Mouse (Mus musculus) liver, embryonic 15.5 days (tissue): ENCODE measurements at regions not wholly inside any gene's neighbourhood (a gene's known extent, or its start where the extent isn't known, plus 50 kb on each side); places are given as distances from the start of the nearest gene placed in this dataset.

Experiments
- ATAC-seq: fragments of 200-750 bp; cut with Nextera tagmentation; 2 replicates; pipeline ENCODE4 v1.8.0; 2017; ENCODE audit warnings: moderate number of reproducible peaks, mild to moderate bottlenecking, moderate library complexity; ENCODE audit not compliant: insufficient read depth
- H3K27ac ChIP-seq: fragments of 300-500 bp; sonication (generic); replicated peaks from 2 replicates; pipeline ENCODE4 v1.5.1; 2015; ENCODE audit warnings: mild to moderate bottlenecking, inconsistent platforms
- H3K27me3 ChIP-seq: fragments of 300-500 bp; sonication (generic); 2 replicates; pipeline ENCODE4 v1.6.1; 2015; ENCODE audit warnings: mild to moderate bottlenecking, inconsistent platforms
- H3K36me3 ChIP-seq: fragments of 300-500 bp; sonication (generic); replicated peaks from 2 replicates; pipeline ENCODE4 v1.6.1; 2015; ENCODE audit warnings: moderate library complexity, mild to moderate bottlenecking, inconsistent platforms
- H3K4me1 ChIP-seq: fragments of 300-500 bp; sonication (generic); replicated peaks from 2 replicates; pipeline ENCODE4 v1.6.1; 2015; ENCODE audit warnings: inconsistent platforms
- H3K4me2 ChIP-seq: fragments of 300-500 bp; sonication (generic); 2 replicates; pipeline ENCODE4 v1.6.1; 2015; ENCODE audit warnings: moderate library complexity, mild to moderate bottlenecking, inconsistent platforms
- H3K4me3 ChIP-seq: fragments of 300-500 bp; sonication (generic); replicated peaks from 2 replicates; pipeline ENCODE4 v1.5.1; 2015; ENCODE audit warnings: mild to moderate bottlenecking, inconsistent platforms
- H3K9ac ChIP-seq: fragments of 300-500 bp; sonication (generic); 2 replicates; pipeline ENCODE4 v1.6.1; 2015; ENCODE audit warnings: moderate library complexity, mild to moderate bottlenecking, inconsistent platforms
- H3K9me3 ChIP-seq: fragments of 300-500 bp; sonication (generic); replicated peaks from 2 replicates; pipeline ENCODE4 v1.6.1; 2016; ENCODE audit warnings: inconsistent platforms
- WGBS: fragments of 180-500 bp; shearing (Covaris S2); methylation state at CpG from one replicate; pipeline ENCODE4 v1.1.7; 2015; ENCODE audit warnings: mixed read lengths; ENCODE audit not compliant: insufficient replicate concordance; 5-methylcytosine and 5-hydroxymethylcytosine counted together

DNA sequence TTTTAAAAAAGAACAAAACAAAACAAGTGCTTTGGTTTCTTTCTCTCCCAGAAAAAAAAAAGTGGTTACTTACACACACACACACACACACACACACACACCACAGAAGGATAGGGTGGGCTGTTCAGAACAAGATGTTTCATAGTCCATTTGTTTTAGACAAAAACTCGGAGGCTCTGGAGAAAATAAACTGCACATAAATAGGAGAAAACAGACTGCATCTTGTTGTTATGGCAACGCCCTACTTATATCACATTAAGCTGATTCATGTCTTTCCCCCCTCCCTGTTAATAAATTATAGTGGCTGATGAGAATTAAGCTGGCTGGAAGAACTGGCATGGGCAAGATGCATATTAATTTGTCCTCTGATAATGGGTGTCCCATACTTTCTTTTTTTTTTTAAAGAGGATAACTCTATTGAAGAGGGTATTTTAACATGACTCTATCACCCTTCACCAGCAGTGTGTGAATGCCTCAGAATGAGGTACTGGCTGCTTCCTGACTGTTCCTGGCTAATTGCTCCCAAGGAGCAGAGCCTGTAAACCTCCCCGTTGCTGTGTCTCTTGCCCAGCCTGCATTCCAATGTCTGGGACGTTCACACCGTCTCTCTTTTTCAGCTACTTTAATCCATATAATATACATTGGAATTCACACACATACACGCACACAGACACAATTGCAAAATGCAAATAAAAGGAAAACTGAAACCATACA lies 165.6 kb upstream of the Foxn2 start:
- Histone ChIP-seq H3K9ac (no peak overlapping the region), H3K9me3 (no peaks in the 10 kb centered on the region), H3K4me1 (no peaks in the 10 kb centered on the region), H3K36me3 (no peaks in the 10 kb centered on the region), H3K4me3 (no peak overlapping the region), H3K4me2 (no peak overlapping the region), H3K27me3 (no peaks in the 10 kb centered on the region), H3K27ac (no peak overlapping the region)
- no peak for ATAC-seq
- WGBS, result 46% methylated on average over 6 of the region's 6 CpGs

GRCm38 (mm10) chr17:88279656-88280055 lies 160.9 kb upstream of the Foxn2 start:
- ATAC-seq, result no peak
- H3K27me3 ChIP-seq, result no peaks in the 10 kb centered on the region
- H3K4me2 ChIP-seq, result no peak overlapping the region
- no peaks in the 10 kb centered on the region for H3K36me3 ChIP-seq
- no peak overlapping the region for H3K9ac ChIP-seq
- H3K27ac ChIP-seq, result no peak overlapping the region
- 50% methylated on average over 5 of the region's 5 CpGs for WGBS
- H3K9me3 ChIP-seq, result no peaks in the 10 kb centered on the region
- H3K4me3 ChIP-seq, result no peak overlapping the region
- H3K4me1 ChIP-seq, result no peaks in the 10 kb centered on the region

DNA sequence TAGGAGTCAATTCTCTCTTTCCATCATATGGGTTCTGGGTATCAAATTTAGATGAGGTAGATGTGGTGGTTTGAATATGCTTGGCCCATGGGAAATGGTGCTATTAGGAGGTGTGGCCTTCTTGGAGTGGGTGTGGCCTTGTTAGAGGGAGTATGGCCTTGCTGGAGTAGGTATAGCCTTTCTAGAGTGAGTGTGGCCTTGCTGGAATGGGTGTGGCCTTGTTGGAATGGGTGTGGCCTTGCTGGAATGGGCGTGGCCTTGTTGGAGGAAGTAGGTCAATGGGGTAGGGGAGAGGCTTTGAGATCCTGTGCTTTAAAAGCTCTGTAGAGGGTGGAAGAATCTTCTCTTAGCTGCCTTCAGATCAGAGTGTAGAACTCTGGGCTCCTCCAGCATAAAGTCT lies 157.8 kb upstream of the Foxn2 start:
- no peak for ATAC-seq
- 32% methylated on average over 1 of the region's 1 CpGs for WGBS
- Histone ChIP-seq H3K4me1 (no peaks in the 10 kb centered on the region), H3K4me3 (no peak overlapping the region), H3K9me3 (no peaks in the 10 kb centered on the region), H3K36me3 (no peaks in the 10 kb centered on the region), H3K27ac (no peak overlapping the region), H3K9ac (no peak overlapping the region), H3K4me2 (no peak overlapping the region), H3K27me3 (no peaks in the 10 kb centered on the region)

GRCm38 (mm10) chr17:88284477-88284876 lies 156.0 kb upstream of the Foxn2 start:
- ATAC-seq, result no peak
- Histone ChIP-seq H3K4me1 (no peaks in the 10 kb centered on the region), H3K4me3 (no peak overlapping the region), H3K9ac (no peak overlapping the region), H3K9me3 (no peaks in the 10 kb centered on the region), H3K36me3 (no peaks in the 10 kb centered on the region), H3K4me2 (no peak overlapping the region), H3K27ac (no peak overlapping the region), H3K27me3 (no peaks in the 10 kb centered on the region)
- WGBS, result 49% methylated on average over 3 of the region's 3 CpGs

GRCm38 (mm10) chr17:88287861-88288260 lies 152.7 kb upstream of the Foxn2 start:
- 29% methylated on average over 1 of the region's 1 CpGs for WGBS
- no peaks in the 10 kb centered on the region for H3K27me3 ChIP-seq
- H3K9me3 ChIP-seq, result no peaks in the 10 kb centered on the region
- H3K27ac ChIP-seq, result no peak overlapping the region
- no peak for ATAC-seq
- no peak overlapping the region for H3K9ac ChIP-seq
- H3K36me3 ChIP-seq, result no peaks in the 10 kb centered on the region
- no peak overlapping the region for H3K4me3 ChIP-seq
- no peak overlapping the region for H3K4me2 ChIP-seq
- no peaks in the 10 kb centered on the region for H3K4me1 ChIP-seq

DNA sequence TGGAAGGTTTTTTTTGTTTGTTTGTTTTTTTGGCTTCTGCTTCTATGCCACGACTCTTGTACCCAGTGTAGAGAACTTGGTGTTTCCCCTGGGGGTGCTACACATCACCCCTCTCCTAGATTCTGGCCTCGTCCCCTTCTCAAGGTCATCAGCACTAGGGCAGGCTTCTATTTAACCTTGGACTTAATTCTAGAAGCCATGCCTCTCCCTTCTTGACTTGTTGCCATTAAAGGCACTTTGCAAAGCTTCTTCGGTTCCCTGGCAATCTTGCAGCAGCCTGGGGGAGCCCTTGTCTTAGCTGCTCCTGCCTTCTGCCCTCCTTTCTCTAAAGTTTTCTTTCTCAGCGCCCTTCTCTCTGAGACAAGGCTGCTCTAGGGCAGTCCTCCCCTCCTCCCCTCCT lies 143.0 kb upstream of the Foxn2 start:
- 42% methylated on average over 4 of the region's 4 CpGs for WGBS
- no peak overlapping the region for H3K4me2 ChIP-seq
- H3K27ac ChIP-seq, result no peak overlapping the region
- no peak overlapping the region for H3K9ac ChIP-seq
- H3K36me3 ChIP-seq, result no peaks in the 10 kb centered on the region
- no peaks in the 10 kb centered on the region for H3K9me3 ChIP-seq
- H3K4me1 ChIP-seq, result no peaks in the 10 kb centered on the region
- ATAC-seq, result no peak
- no peaks in the 10 kb centered on the region for H3K27me3 ChIP-seq
- H3K4me3 ChIP-seq, result no peak overlapping the region

DNA sequence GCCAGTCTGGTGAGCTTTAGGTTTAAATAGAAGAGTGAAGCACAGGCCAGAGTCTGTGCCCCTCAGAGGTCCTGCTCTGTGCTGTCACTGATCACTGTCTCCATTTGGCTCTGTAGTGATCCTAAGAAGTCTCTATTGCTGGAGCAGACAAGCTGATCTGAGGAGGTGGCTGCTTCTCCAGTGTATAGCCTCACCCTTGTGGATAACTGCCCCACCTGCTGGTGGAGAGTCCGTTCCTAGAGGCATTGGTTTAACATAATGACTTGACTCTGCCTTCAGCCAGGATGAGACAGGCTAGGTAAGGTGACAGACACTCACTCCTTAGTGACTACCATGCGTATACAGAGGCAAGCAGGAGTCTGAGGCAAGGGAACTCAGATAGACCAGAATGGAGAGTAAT lies 136.5 kb upstream of the Foxn2 start:
- Histone ChIP-seq H3K4me3 (no peak overlapping the region), H3K36me3 (no peaks in the 10 kb centered on the region), H3K4me1 (no peaks in the 10 kb centered on the region), H3K9me3 (no peaks in the 10 kb centered on the region), H3K27ac (no peak overlapping the region), H3K27me3 (no peaks in the 10 kb centered on the region), H3K4me2 (no peak overlapping the region), H3K9ac (no peak overlapping the region)
- WGBS, result 55% methylated on average over 2 of the region's 2 CpGs
- no peak for ATAC-seq

GRCm38 (mm10) chr17:88305165-88305564 lies 135.3 kb upstream of the Foxn2 start:
- Histone ChIP-seq H3K4me1 (no peaks in the 10 kb centered on the region), H3K27ac (no peak overlapping the region), H3K4me3 (no peak overlapping the region), H3K36me3 (no peaks in the 10 kb centered on the region), H3K4me2 (no peak overlapping the region), H3K9ac (no peak overlapping the region), H3K9me3 (no peaks in the 10 kb centered on the region), H3K27me3 (no peaks in the 10 kb centered on the region)
- no peak for ATAC-seq
- WGBS, result 65% methylated on average over 9 of the region's 9 CpGs

- WGBS, result 53% methylated on average over 9 of the region's 9 CpGs
- Histone ChIP-seq H3K9me3 (no peaks in the 10 kb centered on the region), H3K9ac (no peak overlapping the region), H3K4me1 (no peaks in the 10 kb centered on the region), H3K36me3 (no peaks in the 10 kb centered on the region), H3K4me2 (no peak overlapping the region), H3K4me3 (no peak overlapping the region), H3K27me3 (no peaks in the 10 kb centered on the region), H3K27ac (no peak overlapping the region)
- no peak for ATAC-seq
Observed at GRCm38 (mm10) chr17:88306325-88306724, 134.2 kb upstream of the Foxn2 start.

- no peak for ATAC-seq
- no peaks in the 10 kb centered on the region for H3K9me3 ChIP-seq
- no peaks in the 10 kb centered on the region for H3K36me3 ChIP-seq
- H3K27me3 ChIP-seq, result no peaks in the 10 kb centered on the region
- no peak overlapping the region for H3K27ac ChIP-seq
- no peak overlapping the region for H3K4me3 ChIP-seq
- no peak overlapping the region for H3K9ac ChIP-seq
- WGBS, result 24% methylated on average over 4 of the region's 4 CpGs
- H3K4me1 ChIP-seq, result no peaks in the 10 kb centered on the region
- no peak overlapping the region for H3K4me2 ChIP-seq
Observed at GRCm38 (mm10) chr17:88307082-88307481, 133.4 kb upstream of the Foxn2 start.

DNA sequence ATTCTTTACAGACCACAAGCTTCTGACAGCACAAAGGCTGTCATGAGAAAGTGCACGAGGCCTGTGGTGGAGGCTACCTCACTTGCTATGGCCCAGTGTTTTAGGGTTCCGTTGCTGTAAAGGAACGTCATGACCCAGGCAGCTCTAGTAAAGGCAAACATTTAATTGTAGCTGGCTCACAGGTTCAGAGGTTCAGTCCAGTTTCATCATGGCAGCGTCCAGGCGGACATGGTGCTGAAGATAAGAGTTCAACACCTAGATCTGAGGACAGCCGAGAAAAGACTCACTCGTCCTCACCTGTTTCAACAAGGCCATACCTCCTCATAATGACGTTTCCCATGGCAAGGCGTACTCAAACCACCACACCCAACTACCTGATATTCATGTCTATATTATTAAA lies 132.7 kb upstream of the Foxn2 start:
- no peak overlapping the region for H3K9ac ChIP-seq
- no peaks in the 10 kb centered on the region for H3K27me3 ChIP-seq
- no peak overlapping the region for H3K27ac ChIP-seq
- WGBS, result 70% methylated on average over 9 of the region's 9 CpGs
- no peak overlapping the region for H3K4me2 ChIP-seq
- H3K4me1 ChIP-seq, result no peaks in the 10 kb centered on the region
- H3K9me3 ChIP-seq, result no peaks in the 10 kb centered on the region
- no peaks in the 10 kb centered on the region for H3K36me3 ChIP-seq
- no peak for ATAC-seq
- no peak overlapping the region for H3K4me3 ChIP-seq

DNA sequence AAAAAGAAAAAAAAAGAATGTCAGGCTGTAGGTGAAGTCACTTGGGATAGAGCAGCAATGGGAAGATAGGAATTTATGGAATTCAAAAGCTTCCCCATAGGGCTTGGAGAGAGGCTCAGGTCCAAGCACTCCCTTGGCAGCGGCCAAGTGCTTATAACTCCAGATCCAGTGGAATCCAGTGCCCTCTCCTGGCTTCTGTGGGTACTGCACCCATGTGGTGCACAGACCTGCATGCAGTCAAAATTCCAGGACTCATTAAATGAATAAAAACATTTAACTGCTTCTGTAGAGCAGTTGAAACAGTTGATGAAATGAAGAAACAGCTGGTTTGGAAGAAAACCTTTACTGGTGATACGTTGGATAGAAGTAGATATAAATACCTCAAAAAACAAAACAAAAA lies 127.6 kb upstream of the Foxn2 start:
- Histone ChIP-seq H3K4me1 (no peaks in the 10 kb centered on the region), H3K27me3 (no peaks in the 10 kb centered on the region), H3K36me3 (no peaks in the 10 kb centered on the region), H3K9ac (no peak overlapping the region), H3K27ac (no peak overlapping the region), H3K4me2 (no peak overlapping the region), H3K4me3 (no peak overlapping the region), H3K9me3 (no peaks in the 10 kb centered on the region)
- ATAC-seq, result no peak
- 70% methylated on average over 2 of the region's 2 CpGs for WGBS
